Mouse (Mus musculus): Measurements from ENCODE around the gene Rabl6.

- TF ChIP-seq CTCF (IDR thresholded peaks at IDR 0.05; ENCODE audit: control insufficient read depth, insufficient read depth, low read length), result peak; percentile 57; the same call in 1 of the 2 replicates
- peak; percentile 33; the same call in 1 of the 2 replicates for TF ChIP-seq POLR2A (IDR thresholded peaks at IDR 0.05; ENCODE audit: borderline replicate concordance, control insufficient read depth, low read depth, low read length)
Observed at GRCm38 (mm10) chr2:25621229-25622200, 13.2 kb upstream of the Rabl6 start, which contains the start of gene Tmem141.
